Mouse (Mus musculus) mesoderm, embryonic 11.5 days (tissue): ENCODE results near the gene Ly6g6c.
"Not testable (repeated sequence)": the region's sequence is repeated elsewhere in the genome, so short reads cannot be mapped to it uniquely, and the experiment has no call there.

ENCODE experiments used
- DNase-seq: peaks from one replicate; pipeline ENCODE4 v3.0.0-alpha.2; 2012; ENCODE audit warnings: low read depth, low spot score

Gene Ly6g6c

GRCm38 (mm10) chr17:35031880-35032279 is 33.3 kb upstream of the Ly6g6c start:
- no peak for DNase-seq

- no peak for DNase-seq
These were observed 32.8 kb upstream of the Ly6g6c start for GRCm38 (mm10) chr17:35032323-35032870.

- DNase-seq, result not testable (repeated sequence)
These were observed 31.5 kb upstream of the Ly6g6c start for GRCm38 (mm10) chr17:35033703-35034102.

- no peak for DNase-seq
These were observed 30.3 kb upstream of the Ly6g6c start for GRCm38 (mm10) chr17:35034896-35035295.

GRCm38 (mm10) chr17:35039121-35039873 is 25.9 kb upstream of the Ly6g6c start:
- no peak for DNase-seq

- DNase-seq, result no peak
These were observed 21.4 kb upstream of the Ly6g6c start for GRCm38 (mm10) chr17:35043794-35044193.

GRCm38 (mm10) chr17:35044904-35045806 is 20.0 kb upstream of the Ly6g6c start:
- DNase-seq, result no peak

- DNase-seq, result no peak
These were observed 19.1 kb upstream of the Ly6g6c start for GRCm38 (mm10) chr17:35045807-35046680.

- DNase-seq, result peak; percentile 100
These were observed 18.3 kb upstream of the Ly6g6c start, which contains the start of gene Msh5 for GRCm38 (mm10) chr17:35046681-35047455. TSS of gene Msh5 (minus strand) at chr17:35046745.

GRCm38 (mm10) chr17:35047688-35048087 is 17.5 kb upstream of the Ly6g6c start:
- DNase-seq, result no peak

GRCm38 (mm10) chr17:35048149-35048931 is 16.8 kb upstream of the Ly6g6c start:
- no peak for DNase-seq

GRCm38 (mm10) chr17:35048932-35049440 is 16.2 kb upstream of the Ly6g6c start:
- no peak for DNase-seq

GRCm38 (mm10) chr17:35049561-35050016 is 15.6 kb upstream of the Ly6g6c start, which contains the start of gene Clic1:
TSS of gene Clic1 (plus strand) at chr17:35049966.
- peak; percentile 83 for DNase-seq

GRCm38 (mm10) chr17:35050126-35050750 is 14.9 kb upstream of the Ly6g6c start:
- DNase-seq, result peak; percentile 61

- peak; percentile 89 for DNase-seq
These were observed 13.8 kb upstream of the Ly6g6c start for GRCm38 (mm10) chr17:35051156-35052086.

- DNase-seq, result no peak
These were observed 12.9 kb upstream of the Ly6g6c start for GRCm38 (mm10) chr17:35052271-35052798.
